Mouse (Mus musculus) thymus, adult 2 months (tissue): ENCODE measurements around the gene Llph.

Experiments
- CTCF ChIP-seq: fragments of 200-500 bp; IDR thresholded peaks from 2 replicates; pipeline ENCODE4 v1.5.1; 2012; ENCODE audit warnings: mild to moderate bottlenecking, control low read depth, low read length, moderate library complexity, borderline replicate concordance; ENCODE audit not compliant: control insufficient read depth, poor library complexity, insufficient read depth; ENCODE audit errors: extremely low read depth
- POLR2A ChIP-seq: fragments of 200-500 bp; IDR thresholded peaks from 2 replicates; pipeline ENCODE4 v1.6.1; 2012; ENCODE audit warnings: mild to moderate bottlenecking, low read length, control low read depth, moderate library complexity; ENCODE audit not compliant: control insufficient read depth, poor library complexity, insufficient read depth; ENCODE audit errors: extremely low read depth

GRCm38 (mm10) chr10:120250911-120251683 lies 24.2 kb downstream of the Llph start:
- TF ChIP-seq CTCF (no peak), POLR2A (no peak)
